Mouse (Mus musculus) neural tube, embryonic 14.5 days (tissue): Measurements from ENCODE around the gene Cdca8. TPM values are rescaled to one million over a fixed set of nuclear protein-coding genes. Genes with fewer than 3 reads are reported as not detected.
A peak's percentile ranks its signal among the peaks of the same experiment; 100 is the strongest.

Experiments
- ATAC-seq: fragments of 200-750 bp; cut with Nextera tagmentation; 2 replicates; pipeline ENCODE4 v1.8.0; 2017; ENCODE audit warnings: low read depth, mild to moderate bottlenecking, moderate TSS enrichment, moderate library complexity
- H3K27ac ChIP-seq: fragments of 300-500 bp; sonication (generic); 2 replicates; pipeline ENCODE4 v1.5.1; 2014; ENCODE audit warnings: low read depth, mild to moderate bottlenecking, control low read depth, low read length, moderate library complexity, mixed read lengths
- H3K27me3 ChIP-seq: fragments of 300-500 bp; sonication (generic); 2 replicates; pipeline ENCODE4 v1.6.1; 2014; ENCODE audit warnings: low read length; ENCODE audit not compliant: control insufficient read depth, insufficient read depth
- H3K36me3 ChIP-seq: fragments of 300-500 bp; sonication (generic); 2 replicates; pipeline ENCODE4 v1.6.1; 2014; ENCODE audit warnings: low read length, mixed read lengths; ENCODE audit not compliant: control insufficient read depth, insufficient read depth
- H3K4me1 ChIP-seq: fragments of 300-500 bp; sonication (generic); 2 replicates; pipeline ENCODE4 v1.6.1; 2014; ENCODE audit warnings: low read length; ENCODE audit not compliant: control insufficient read depth, insufficient read depth
- H3K4me2 ChIP-seq: fragments of 300-500 bp; sonication (generic); 2 replicates; pipeline ENCODE4 v1.6.1; 2014; ENCODE audit warnings: mild to moderate bottlenecking, low read depth, low read length, control low read depth
- H3K4me3 ChIP-seq: fragments of 300-500 bp; sonication (generic); 2 replicates; pipeline ENCODE4 v1.5.1; 2014; ENCODE audit warnings: low read depth, low read length, control low read depth, mixed read lengths
- H3K9ac ChIP-seq: fragments of 300-500 bp; sonication (generic); replicated peaks from 2 replicates; pipeline ENCODE4 v1.6.1; 2014; ENCODE audit warnings: low read depth, mild to moderate bottlenecking, control low read depth, low read length, mixed read lengths
- H3K9me3 ChIP-seq: fragments of 300-500 bp; sonication (generic); 2 replicates; pipeline ENCODE4 v1.6.1; 2016; ENCODE audit warnings: low read length; ENCODE audit not compliant: control insufficient read depth
- WGBS: fragments of 180-500 bp; shearing (Covaris S2); extraction: QIAGEN DNeasy Blood & Tissue Kit; methylation state at CpG from one replicate; pipeline ENCODE4 v1.1.7; 2014; 5-methylcytosine and 5-hydroxymethylcytosine counted together
- polyA plus RNA-seq: library from polyadenylated mRNA; unstranded; fragments of >200 nt; fragmentation: Nextera tagmentation; extraction: Ambion mirVana; gene quantifications from 2 replicates; pipeline ENCODE4 v1.2.1, GENCODE M21; 2014

Cdca8 gene
- polyA plus RNA-seq, 1 experiment from 2014 or later: 12.7 TPM

DNA sequence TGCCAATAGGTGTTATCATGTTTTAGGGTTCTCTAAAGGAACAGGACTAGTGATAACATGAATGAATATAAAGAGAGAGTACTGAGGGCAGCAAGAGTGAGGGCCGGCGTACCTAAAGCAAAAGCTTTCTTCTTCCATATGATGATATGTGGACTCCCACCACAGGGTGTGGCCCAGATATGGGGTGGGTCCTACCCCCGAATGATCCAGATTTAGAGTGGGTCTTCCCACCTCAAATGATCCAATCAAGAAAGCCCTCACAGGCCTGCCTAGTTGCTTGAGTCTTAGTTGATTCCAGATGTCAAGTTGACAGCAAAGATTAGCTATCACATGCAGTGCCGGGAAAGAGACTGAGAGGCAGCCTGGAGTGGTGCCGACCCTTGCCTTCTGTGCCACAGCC is 4.7 kb upstream of the Cdca8 start:
- Histone ChIP-seq H3K9ac (no peak overlapping the region), H3K36me3 (peaks cover 3% of the 10 kb centered on the region; the same call in 1 of the 2 replicates), H3K9me3 (no peaks in the 10 kb centered on the region), H3K4me3 (no peak overlapping the region), H3K27ac (no peak overlapping the region), H3K4me1 (no peaks in the 10 kb centered on the region), H3K27me3 (no peaks in the 10 kb centered on the region), H3K4me2 (no peak overlapping the region)
- no peak for ATAC-seq
- 92% methylated on average over 5 of the region's 5 CpGs for WGBS

DNA sequence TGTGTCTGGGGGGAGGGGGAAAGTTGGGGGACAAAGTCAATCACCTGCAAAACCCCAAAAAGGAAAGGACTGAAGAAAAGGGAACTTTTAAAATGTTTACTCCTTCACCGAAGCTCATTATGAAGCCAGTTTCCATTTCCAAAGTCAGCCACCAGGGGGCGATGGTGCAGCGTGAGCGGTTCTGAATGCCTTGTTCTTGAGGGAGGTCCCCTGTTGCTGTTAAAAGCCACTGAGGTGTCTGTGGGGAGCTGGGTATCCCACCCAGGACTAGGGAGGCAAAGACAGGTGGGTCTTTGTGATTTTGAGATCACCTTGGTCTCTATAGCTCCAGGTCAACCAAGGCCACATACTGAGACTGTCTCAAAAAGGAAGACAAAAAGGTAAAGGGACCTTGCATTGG is 3.9 kb upstream of the Cdca8 start:
- no peaks in the 10 kb centered on the region for H3K9me3 ChIP-seq
- no peak overlapping the region for H3K27ac ChIP-seq
- H3K27me3 ChIP-seq: no peaks in the 10 kb centered on the region
- H3K4me1 ChIP-seq: no peaks in the 10 kb centered on the region
- ATAC-seq: peak; percentile 31; the same call in 1 of the 2 replicates
- 11% methylated on average over 4 of the region's 4 CpGs for WGBS
- H3K4me3 ChIP-seq: no peak overlapping the region
- peaks cover 3% of the 10 kb centered on the region; the same call in 1 of the 2 replicates for H3K36me3 ChIP-seq
- H3K9ac ChIP-seq: no peak overlapping the region
- no peak overlapping the region for H3K4me2 ChIP-seq

- no peaks in the 10 kb centered on the region for H3K27me3 ChIP-seq
- peak within 1 kb of the TSS; percentile 50 for H3K9ac ChIP-seq
- 0 out of 2 replicates have a peak within 1 kb of the TSS, but pooled peaks have one; percentile 5 for H3K27ac ChIP-seq
- H3K9me3 ChIP-seq: no peaks in the 10 kb centered on the region
- peak within 1 kb of the TSS; percentile 89 for H3K4me2 ChIP-seq
- H3K4me1 ChIP-seq: peaks cover 12% of the 10 kb centered on the region
- H3K4me3 ChIP-seq: peak within 1 kb of the TSS; percentile 70
- WGBS: under 1% methylated on average over 52 of the region's 52 CpGs
- H3K36me3 ChIP-seq: peaks cover 3% of the 10 kb centered on the region; the same call in 1 of the 2 replicates
- peak; percentile 100 for ATAC-seq
Observed at GRCm38 (mm10) chr4:124936613-124937471, 2.3 kb downstream of the Cdca8 start, which contains the start of gene 9930104L06Rik. 9930104L06Rik (plus strand) TSS chr4:124937048.

GRCm38 (mm10) chr4:124928102-124928501 is 11.0 kb downstream of the Cdca8 start:
- no peaks in the 10 kb centered on the region for H3K9me3 ChIP-seq
- ATAC-seq: no peak

DNA sequence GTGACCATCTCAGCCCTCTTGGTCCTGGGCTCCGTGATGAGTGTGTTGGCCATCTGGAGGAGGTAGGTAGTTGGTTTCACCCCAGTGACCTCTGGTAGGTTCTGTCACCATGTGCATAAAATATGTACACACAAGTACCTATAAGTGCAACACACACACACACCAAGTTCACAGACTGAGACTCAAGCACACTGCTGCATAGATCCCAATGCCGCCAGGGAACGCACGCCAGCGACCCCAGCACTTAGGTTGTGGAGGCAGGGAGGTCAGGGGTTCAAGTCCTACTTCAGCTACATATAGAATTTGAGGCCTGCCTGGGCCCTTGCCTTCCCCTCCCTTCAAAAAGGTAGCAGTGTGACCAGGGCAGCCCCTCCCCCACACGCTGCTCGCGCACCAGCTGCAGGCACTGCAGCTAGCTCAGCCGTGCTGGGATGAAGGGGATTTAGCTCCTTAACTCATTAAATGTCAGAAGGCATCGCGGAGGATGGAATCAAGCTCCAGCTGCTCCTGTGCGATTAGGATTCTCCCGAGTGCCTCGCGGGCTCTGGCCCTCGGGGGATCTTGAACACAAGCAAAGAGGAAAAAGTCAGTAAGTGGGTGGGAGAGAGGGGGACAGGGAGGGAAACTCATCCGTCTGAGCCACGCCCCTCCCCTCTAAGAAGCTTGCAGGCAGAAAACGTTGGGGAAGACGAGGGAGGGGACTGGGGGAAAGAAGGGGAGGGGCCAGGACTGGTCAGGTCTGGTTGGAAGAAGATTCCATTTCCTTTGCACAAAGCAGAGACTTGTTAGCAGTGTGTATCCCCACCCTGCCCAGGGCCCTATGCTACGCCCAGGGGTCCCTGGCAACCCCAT is 32.9 kb downstream of the Cdca8 start:
- Histone ChIP-seq H3K9ac (no peak overlapping the region), H3K9me3 (no peaks in the 10 kb centered on the region), H3K4me2 (peak overlapping the region; percentile 41), H3K4me1 (peaks cover 10% of the 10 kb centered on the region; the same call in 1 of the 2 replicates), H3K36me3 (no peaks in the 10 kb centered on the region), H3K27me3 (no peaks in the 10 kb centered on the region), H3K27ac (peak overlapping the region; percentile 67; the same call in 1 of the 2 replicates), H3K4me3 (no peak overlapping the region; the same call in 1 of the 2 replicates)
- 12% methylated on average over 21 of the region's 21 CpGs for WGBS
- peak; percentile 75 for ATAC-seq

More at GRCm38 (mm10) chr4:124928102-124928501, 11.0 kb downstream of the Cdca8 start:
- 92% methylated on average over 5 of the region's 5 CpGs for WGBS
- Histone ChIP-seq H3K9ac (no peak overlapping the region), H3K36me3 (no peaks in the 10 kb centered on the region), H3K27ac (no peak overlapping the region), H3K27me3 (no peaks in the 10 kb centered on the region), H3K4me2 (no peak overlapping the region), H3K4me1 (no peaks in the 10 kb centered on the region), H3K4me3 (no peak overlapping the region)

GRCm38 (mm10) chr4:124905417-124905816 is 33.7 kb downstream of the Cdca8 start:
- Histone ChIP-seq H3K27ac (no peak overlapping the region), H3K4me2 (no peak overlapping the region), H3K4me3 (no peak overlapping the region), H3K36me3 (no peaks in the 10 kb centered on the region), H3K4me1 (peaks cover 10% of the 10 kb centered on the region; the same call in 1 of the 2 replicates), H3K27me3 (no peaks in the 10 kb centered on the region), H3K9me3 (no peaks in the 10 kb centered on the region), H3K9ac (no peak overlapping the region)
- ATAC-seq: no peak
- whole genome bisulfite sequencing: 63% methylated on average over 4 of the region's 4 CpGs

DNA sequence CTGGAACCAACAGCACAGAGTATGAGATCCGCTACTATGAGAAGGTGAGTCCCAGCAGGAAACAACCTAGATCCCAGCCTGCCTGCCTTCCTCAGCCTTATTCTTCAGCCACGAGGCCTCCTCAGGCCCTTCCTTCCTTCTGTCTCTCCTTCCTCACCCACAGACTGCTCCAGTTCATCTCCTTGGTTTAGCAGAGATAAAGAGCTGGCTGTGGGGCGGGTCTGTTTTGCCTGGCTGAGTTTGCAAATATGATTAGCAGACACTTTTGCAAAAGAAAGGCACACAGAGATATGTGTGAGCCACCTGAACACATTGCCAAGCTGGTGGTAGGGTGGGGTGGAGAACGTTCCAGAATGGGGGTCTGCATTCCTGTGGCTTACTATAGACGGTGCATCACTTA is 39.2 kb downstream of the Cdca8 start:
- Histone ChIP-seq H3K9me3 (no peaks in the 10 kb centered on the region), H3K4me2 (no peak overlapping the region), H3K36me3 (no peaks in the 10 kb centered on the region), H3K27ac (no peak overlapping the region), H3K4me3 (no peak overlapping the region), H3K4me1 (no peaks in the 10 kb centered on the region; the same call in 1 of the 2 replicates), H3K9ac (no peak overlapping the region), H3K27me3 (0 out of 2 replicates have a peak, but pooled peaks cover 2% of the 10 kb centered on the region)
- 67% methylated on average over 5 of the region's 5 CpGs for WGBS
- ATAC-seq: no peak

GRCm38 (mm10) chr4:124898428-124898827 is 40.7 kb downstream of the Cdca8 start:
- no peak overlapping the region for H3K27ac ChIP-seq
- no peaks in the 10 kb centered on the region for H3K36me3 ChIP-seq
- H3K27me3 ChIP-seq: 0 out of 2 replicates have a peak, but pooled peaks cover 2% of the 10 kb centered on the region
- no peaks in the 10 kb centered on the region; the same call in 1 of the 2 replicates for H3K4me1 ChIP-seq
- H3K9ac ChIP-seq: no peak overlapping the region
- ATAC-seq: no peak
- 21% methylated on average over 10 of the region's 10 CpGs for WGBS
- H3K4me2 ChIP-seq: no peak overlapping the region
- no peaks in the 10 kb centered on the region for H3K9me3 ChIP-seq
- no peak overlapping the region for H3K4me3 ChIP-seq
